Mouse (Mus musculus) kidney, embryonic 15.5 days (tissue): ENCODE data around the gene 6430531B16Rik. TPM values are rescaled to one million over a fixed set of nuclear protein-coding genes. Genes with fewer than 3 reads are reported as not detected.

Experiments
- ATAC-seq: fragments of 200-750 bp; cut with Nextera tagmentation; replicated peaks from 2 replicates; pipeline ENCODE4 v1.8.0; 2017; ENCODE audit warnings: moderate TSS enrichment; ENCODE audit not compliant: low FRiP score
- H3K27ac ChIP-seq: fragments of 300-500 bp; sonication (generic); 2 replicates; pipeline ENCODE4 v1.5.1; 2015; ENCODE audit warnings: mild to moderate bottlenecking, inconsistent platforms
- H3K27me3 ChIP-seq: fragments of 300-500 bp; sonication (generic); 2 replicates; pipeline ENCODE4 v1.6.1; 2015; ENCODE audit warnings: inconsistent platforms
- H3K36me3 ChIP-seq: fragments of 300-500 bp; sonication (generic); 2 replicates; pipeline ENCODE4 v1.6.1; 2015; ENCODE audit warnings: inconsistent platforms
- H3K4me1 ChIP-seq: fragments of 300-500 bp; sonication (generic); 2 replicates; pipeline ENCODE4 v1.6.1; 2015; ENCODE audit warnings: inconsistent platforms
- H3K4me2 ChIP-seq: fragments of 300-500 bp; sonication (generic); 2 replicates; pipeline ENCODE4 v1.6.1; 2015; ENCODE audit warnings: moderate library complexity, mild to moderate bottlenecking, inconsistent platforms
- H3K4me3 ChIP-seq: fragments of 300-500 bp; sonication (generic); replicated peaks from 2 replicates; pipeline ENCODE4 v1.5.1; 2015; ENCODE audit warnings: mild to moderate bottlenecking, inconsistent platforms
- H3K9ac ChIP-seq: fragments of 300-500 bp; sonication (generic); 2 replicates; pipeline ENCODE4 v1.6.1; 2015; ENCODE audit warnings: mild to moderate bottlenecking, inconsistent platforms
- H3K9me3 ChIP-seq: fragments of 300-500 bp; sonication (generic); replicated peaks from 2 replicates; pipeline ENCODE4 v1.6.1; 2016; ENCODE audit warnings: inconsistent platforms
- WGBS: fragments of 180-500 bp; shearing (Covaris S2); methylation state at CpG from one replicate; pipeline ENCODE4 v1.1.7; 2015; ENCODE audit warnings: mixed read lengths; 5-methylcytosine and 5-hydroxymethylcytosine counted together
- polyA plus RNA-seq: library from polyadenylated mRNA; unstranded; fragments of >200 nt; fragmentation: Nextera tagmentation; extraction: Ambion mirVana; gene quantifications from 2 replicates; pipeline ENCODE4 v1.2.1, GENCODE M21; 2015

The 6430531B16Rik gene
- polyA plus RNA-seq, 1 experiment from 2014 or later = 0.91 TPM

- no peak overlapping the region for H3K27ac ChIP-seq
- H3K9me3 ChIP-seq = no peaks in the 10 kb centered on the region
- no peak overlapping the region for H3K9ac ChIP-seq
- H3K4me1 ChIP-seq = no peaks in the 10 kb centered on the region
- no peaks in the 10 kb centered on the region for H3K36me3 ChIP-seq
- 43% methylated on average over 10 of the region's 10 CpGs for WGBS
- no peak overlapping the region for H3K4me2 ChIP-seq
- H3K27me3 ChIP-seq = peaks cover 3% of the 10 kb centered on the region; the same call in 1 of the 2 replicates
- no peak for ATAC-seq
- no peak overlapping the region for H3K4me3 ChIP-seq
Observed at GRCm38 (mm10) chr7:139969348-139970130, 9.0 kb downstream of the 6430531B16Rik start.

- no peaks in the 10 kb centered on the region for H3K4me1 ChIP-seq
- peaks cover 3% of the 10 kb centered on the region; the same call in 1 of the 2 replicates for H3K27me3 ChIP-seq
- WGBS = 55% methylated on average over 5 of the region's 5 CpGs
- H3K9ac ChIP-seq = no peak overlapping the region
- no peak overlapping the region for H3K4me3 ChIP-seq
- H3K4me2 ChIP-seq = no peak overlapping the region
- H3K9me3 ChIP-seq = no peaks in the 10 kb centered on the region
- H3K27ac ChIP-seq = no peak overlapping the region
- no peak for ATAC-seq
- no peaks in the 10 kb centered on the region for H3K36me3 ChIP-seq
Observed at GRCm38 (mm10) chr7:139968428-139968827, 10.1 kb downstream of the 6430531B16Rik start.

- peaks cover 3% of the 10 kb centered on the region; the same call in 1 of the 2 replicates for H3K27me3 ChIP-seq
- 30% methylated on average over 4 of the region's 4 CpGs for WGBS
- H3K4me3 ChIP-seq = no peak overlapping the region
- H3K36me3 ChIP-seq = no peaks in the 10 kb centered on the region
- no peaks in the 10 kb centered on the region for H3K4me1 ChIP-seq
- H3K27ac ChIP-seq = no peak overlapping the region
- H3K9ac ChIP-seq = no peak overlapping the region
- no peaks in the 10 kb centered on the region for H3K9me3 ChIP-seq
- no peak overlapping the region for H3K4me2 ChIP-seq
- ATAC-seq = no peak
Observed at GRCm38 (mm10) chr7:139967175-139967574, 11.4 kb downstream of the 6430531B16Rik start.

GRCm38 (mm10) chr7:139963814-139964213 lies 14.7 kb downstream of the 6430531B16Rik start:
- WGBS = 53% methylated on average over 4 of the region's 4 CpGs
- H3K4me2 ChIP-seq = no peak overlapping the region
- H3K4me1 ChIP-seq = no peaks in the 10 kb centered on the region
- ATAC-seq = no peak
- no peaks in the 10 kb centered on the region for H3K36me3 ChIP-seq
- no peak overlapping the region for H3K4me3 ChIP-seq
- H3K27ac ChIP-seq = no peak overlapping the region
- H3K27me3 ChIP-seq = peaks cover 11% of the 10 kb centered on the region; the same call in 1 of the 2 replicates
- H3K9ac ChIP-seq = no peak overlapping the region
- H3K9me3 ChIP-seq = no peaks in the 10 kb centered on the region

- 86% methylated on average over 10 of the region's 10 CpGs for WGBS
- Histone ChIP-seq H3K36me3 (no peaks in the 10 kb centered on the region), H3K9me3 (no peaks in the 10 kb centered on the region), H3K27me3 (peaks cover 31% of the 10 kb centered on the region), H3K4me3 (no peak overlapping the region), H3K4me1 (peaks cover 4% of the 10 kb centered on the region; the same call in 1 of the 2 replicates), H3K9ac (no peak overlapping the region), H3K27ac (no peak overlapping the region), H3K4me2 (no peak overlapping the region)
- ATAC-seq = no peak
Observed at GRCm38 (mm10) chr7:139961141-139961540, 17.4 kb downstream of the 6430531B16Rik start.

GRCm38 (mm10) chr7:139957958-139958357 lies 20.6 kb downstream of the 6430531B16Rik start:
- Histone ChIP-seq H3K4me1 (peaks cover 4% of the 10 kb centered on the region; the same call in 1 of the 2 replicates), H3K36me3 (no peaks in the 10 kb centered on the region), H3K27ac (no peak overlapping the region), H3K9me3 (no peaks in the 10 kb centered on the region), H3K4me3 (no peak overlapping the region), H3K9ac (no peak overlapping the region), H3K27me3 (peaks cover 31% of the 10 kb centered on the region), H3K4me2 (no peak overlapping the region)
- no peak for ATAC-seq
- WGBS = 42% methylated on average over 11 of the region's 11 CpGs

- 55% methylated on average over 11 of the region's 11 CpGs for WGBS
- Histone ChIP-seq H3K27ac (no peak overlapping the region), H3K9me3 (no peaks in the 10 kb centered on the region), H3K4me3 (no peak overlapping the region), H3K9ac (no peak overlapping the region), H3K4me1 (peaks cover 4% of the 10 kb centered on the region; the same call in 1 of the 2 replicates), H3K36me3 (no peaks in the 10 kb centered on the region), H3K4me2 (no peak overlapping the region), H3K27me3 (peaks cover 31% of the 10 kb centered on the region)
- ATAC-seq = no peak
Observed at GRCm38 (mm10) chr7:139957437-139957836, 21.1 kb downstream of the 6430531B16Rik start.

GRCm38 (mm10) chr7:139956658-139957057 lies 21.9 kb downstream of the 6430531B16Rik start:
- no peak for ATAC-seq
- Histone ChIP-seq H3K9ac (no peak overlapping the region), H3K9me3 (no peaks in the 10 kb centered on the region), H3K36me3 (no peaks in the 10 kb centered on the region), H3K27ac (no peak overlapping the region), H3K4me3 (no peak overlapping the region), H3K4me2 (no peak overlapping the region), H3K4me1 (peaks cover 4% of the 10 kb centered on the region; the same call in 1 of the 2 replicates), H3K27me3 (peaks cover 31% of the 10 kb centered on the region)
- WGBS = 77% methylated on average over 3 of the region's 3 CpGs

- 71% methylated on average over 4 of the region's 4 CpGs for WGBS
- Histone ChIP-seq H3K27me3 (peaks cover 27% of the 10 kb centered on the region), H3K9me3 (no peaks in the 10 kb centered on the region), H3K4me3 (no peak overlapping the region), H3K4me2 (no peak overlapping the region), H3K9ac (no peak overlapping the region), H3K27ac (no peak overlapping the region), H3K36me3 (no peaks in the 10 kb centered on the region), H3K4me1 (peaks cover 8% of the 10 kb centered on the region)
- no peak for ATAC-seq
Observed at GRCm38 (mm10) chr7:139955505-139955904, 23.1 kb downstream of the 6430531B16Rik start.

GRCm38 (mm10) chr7:139951991-139952633 lies 26.4 kb downstream of the 6430531B16Rik start:
- H3K4me3 ChIP-seq = no peak overlapping the region
- H3K36me3 ChIP-seq = no peaks in the 10 kb centered on the region
- peaks cover 8% of the 10 kb centered on the region; the same call in 1 of the 2 replicates for H3K4me1 ChIP-seq
- H3K27ac ChIP-seq = no peak overlapping the region
- no peak overlapping the region for H3K9ac ChIP-seq
- H3K4me2 ChIP-seq = no peak overlapping the region
- H3K27me3 ChIP-seq = peaks cover 28% of the 10 kb centered on the region
- 66% methylated on average over 6 of the region's 6 CpGs for WGBS
- no peak for ATAC-seq
- H3K9me3 ChIP-seq = no peaks in the 10 kb centered on the region

GRCm38 (mm10) chr7:139951079-139951478 lies 27.5 kb downstream of the 6430531B16Rik start:
- 0 out of 2 replicates have a peak overlapping the region, but pooled peaks have one; percentile 64 for H3K27ac ChIP-seq
- H3K36me3 ChIP-seq = no peaks in the 10 kb centered on the region
- H3K9ac ChIP-seq = peak overlapping the region; percentile 47; the same call in 1 of the 2 replicates
- no peaks in the 10 kb centered on the region for H3K9me3 ChIP-seq
- H3K4me3 ChIP-seq = peak overlapping the region; percentile 62
- 5% methylated on average over 16 of the region's 16 CpGs for WGBS
- H3K4me1 ChIP-seq = peaks cover 8% of the 10 kb centered on the region; the same call in 1 of the 2 replicates
- peaks cover 28% of the 10 kb centered on the region for H3K27me3 ChIP-seq
- 0 out of 2 replicates have a peak, but pooled peaks have one; percentile 26 for ATAC-seq
- H3K4me2 ChIP-seq = peak overlapping the region; percentile 93
